Mouse (Mus musculus) kidney, adult 2 months (tissue): ENCODE data around the gene Abcb9.

Source experiments
- CTCF ChIP-seq: fragments of 200-500 bp; conservative IDR thresholded peaks from 2 replicates; pipeline ENCODE4 v1.5.1; 2011; ENCODE audit warnings: low read depth, mild to moderate bottlenecking, control low read depth, low read length, moderate library complexity, mixed read lengths; ENCODE audit not compliant: insufficient read depth, insufficient read length
- POLR2A ChIP-seq: fragments of 200-500 bp; IDR thresholded peaks from one replicate; pipeline ENCODE4 v1.6.1; 2011; ENCODE audit warnings: low read depth, low read length, control low read depth

- no peak for TF ChIP-seq CTCF
- TF ChIP-seq POLR2A, result no peak
These were observed 26.8 kb upstream of the Abcb9 start for GRCm38 (mm10) chr5:124122357-124122756.
